Mouse (Mus musculus) cerebellum, adult 11-12 months (tissue): ENCODE measurements at regions not wholly inside any gene's neighbourhood (a gene's known extent, or its start where the extent isn't known, plus 50 kb on each side); places are given as distances from the start of the nearest gene placed in this dataset.

Source experiments
- DNase-seq: peaks from one replicate; pipeline ENCODE4 v3.0.0; 2022

GRCm38 (mm10) chr8:11981458-11981857 is 141.2 kb downstream of the Tex29 start:
- DNase-seq = no peak

GRCm38 (mm10) chr8:11990024-11990423 is 149.8 kb downstream of the Tex29 start:
- DNase-seq = no peak

- DNase-seq = no peak
These were observed 159.6 kb downstream of the Tex29 start for GRCm38 (mm10) chr8:11999736-12000458.

GRCm38 (mm10) chr8:12000459-12000789 is 160.2 kb downstream of the Tex29 start:
- DNase-seq = no peak

GRCm38 (mm10) chr8:12004241-12004640 is 164.0 kb downstream of the Tex29 start:
- no peak for DNase-seq

- no peak for DNase-seq
These were observed 172.5 kb downstream of the Tex29 start for GRCm38 (mm10) chr8:12012769-12013168.

- DNase-seq = no peak
These were observed 177.5 kb downstream of the Tex29 start for GRCm38 (mm10) chr8:12017750-12018149.

GRCm38 (mm10) chr8:12019272-12019671 is 179.0 kb downstream of the Tex29 start:
- no peak for DNase-seq

- DNase-seq = no peak
These were observed 183.6 kb downstream of the Tex29 start for GRCm38 (mm10) chr8:12023669-12024390.

GRCm38 (mm10) chr8:12030363-12031116 is 190.3 kb downstream of the Tex29 start:
- no peak for DNase-seq

GRCm38 (mm10) chr8:12031796-12032195 is 191.5 kb downstream of the Tex29 start:
- DNase-seq = no peak

GRCm38 (mm10) chr8:12032386-12032785 is 192.1 kb downstream of the Tex29 start:
- DNase-seq = no peak

- no peak for DNase-seq
These were observed 196.1 kb downstream of the Tex29 start for GRCm38 (mm10) chr8:12036349-12036748.

- no peak for DNase-seq
These were observed 200.7 kb downstream of the Tex29 start for GRCm38 (mm10) chr8:12040924-12041323.

GRCm38 (mm10) chr8:12041662-12042061 is 201.4 kb downstream of the Tex29 start:
- DNase-seq = no peak

- DNase-seq = no peak
These were observed 210.6 kb downstream of the Tex29 start for GRCm38 (mm10) chr8:12050841-12051240.

GRCm38 (mm10) chr8:12051357-12051756 is 211.1 kb downstream of the Tex29 start:
- no peak for DNase-seq

GRCm38 (mm10) chr8:12055931-12056330 is 215.7 kb downstream of the Tex29 start:
- DNase-seq = no peak

- DNase-seq = no peak
These were observed 217.4 kb upstream of the A230072I06Rik start for GRCm38 (mm10) chr8:12061237-12061636.

- DNase-seq = no peak
These were observed 215.9 kb upstream of the A230072I06Rik start for GRCm38 (mm10) chr8:12062710-12063109.

GRCm38 (mm10) chr8:12064664-12065063 is 214.0 kb upstream of the A230072I06Rik start:
- DNase-seq = no peak

GRCm38 (mm10) chr8:12066454-12066853 is 212.2 kb upstream of the A230072I06Rik start:
- DNase-seq = no peak

- DNase-seq = no peak
These were observed 205.2 kb upstream of the A230072I06Rik start for GRCm38 (mm10) chr8:12073311-12073999.
